Mouse (Mus musculus) spleen, adult 2 months (tissue): ENCODE results near the gene Alpk3.

Experiments
- CTCF ChIP-seq: fragments of 200-500 bp; IDR thresholded peaks from 2 replicates; pipeline ENCODE4 v1.5.1; 2011; ENCODE audit warnings: mild to moderate bottlenecking, inconsistent platforms; ENCODE audit not compliant: insufficient read depth, insufficient read length, insufficient replicate concordance; ENCODE audit errors: extremely low read depth
- POLR2A ChIP-seq: fragments of 200-500 bp; IDR thresholded peaks from 2 replicates; pipeline ENCODE4 v1.6.1; 2011; ENCODE audit warnings: low read depth, low read length, inconsistent platforms

- TF ChIP-seq CTCF (no peak), POLR2A (no peak)
Observed at GRCm38 (mm10) chr7:81048513-81048912, 8.9 kb upstream of the Alpk3 start.
